Mouse (Mus musculus): ENCODE data around the gene 4933427D14Rik. TPM values are rescaled to one million over a fixed set of nuclear protein-coding genes. Genes with fewer than 3 reads are reported as not detected.
A peak's percentile ranks its signal among the peaks of the same experiment; 100 is the strongest.
"Not testable (repeated sequence)": the region's sequence is repeated elsewhere in the genome, so short reads cannot be mapped to it uniquely, and the experiment has no call there.

The 4933427D14Rik gene
- polyA plus RNA-seq, 1 experiment from 2014 or later, result 12.8 TPM

- no peak for DNase-seq (ENCODE audit: low spot score)
- Histone ChIP-seq H3K9me3 (replicated peaks; ENCODE audit: control insufficient read depth, low read length) (no peaks in the 10 kb centered on the region), H3K4me3 (ENCODE audit: low read depth, low read length) (no peak overlapping the region), H3K27ac (ENCODE audit: low read depth, low read length) (no peak overlapping the region), H3K36me3 (ENCODE audit: control insufficient read depth, insufficient read depth, low read length) (peaks cover 44% of the 10 kb centered on the region), H3K9ac (ENCODE audit: low read length) (no peak overlapping the region), H3K4me2 (ENCODE audit: low read length) (no peak overlapping the region), H3K27me3 (replicated peaks; ENCODE audit: control insufficient read depth, insufficient read depth, low read length) (no peaks in the 10 kb centered on the region), H3K4me1 (ENCODE audit: control insufficient read depth, insufficient read depth, low read length) (no peaks in the 10 kb centered on the region)
- whole genome bisulfite sequencing, result 88% methylated on average over 4 of the region's 4 CpGs
- ATAC-seq, result no peak
These were observed 23.0 kb downstream of the 4933427D14Rik start for GRCm38 (mm10) chr11:72184252-72184651.

DNA sequence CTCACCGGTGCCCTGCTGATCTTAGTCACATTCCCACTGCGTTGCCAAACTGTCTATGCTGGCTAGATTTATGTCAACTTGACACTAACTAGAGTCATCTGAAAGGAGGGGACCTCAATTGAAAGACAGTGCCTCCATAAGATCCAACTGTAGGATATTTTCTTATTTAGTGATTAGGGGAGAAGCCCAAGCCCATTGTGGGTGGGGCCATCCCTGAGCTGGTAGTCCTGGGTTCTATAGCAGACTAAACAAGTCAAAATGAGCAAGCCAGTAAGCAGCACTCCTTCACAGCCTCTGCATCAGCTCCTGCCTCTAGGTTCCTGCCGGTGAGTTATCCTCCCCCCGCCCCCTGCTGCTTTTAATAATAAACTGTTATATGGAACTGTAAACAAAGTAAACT, 26.1 kb downstream of the 4933427D14Rik start:
- H3K4me3 ChIP-seq (ENCODE audit: low read depth, low read length), result no peak overlapping the region
- H3K36me3 ChIP-seq (ENCODE audit: control insufficient read depth, insufficient read depth, low read length), result peaks cover 43% of the 10 kb centered on the region
- DNase-seq (ENCODE audit: low spot score), result no peak
- H3K4me2 ChIP-seq (ENCODE audit: low read length), result no peak overlapping the region
- no peak for ATAC-seq
- no peaks in the 10 kb centered on the region for H3K9me3 ChIP-seq (replicated peaks; ENCODE audit: control insufficient read depth, low read length)
- 88% methylated on average over 4 of the region's 4 CpGs for WGBS
- H3K9ac ChIP-seq (ENCODE audit: low read length), result no peak overlapping the region
- no peaks in the 10 kb centered on the region for H3K27me3 ChIP-seq (replicated peaks; ENCODE audit: control insufficient read depth, insufficient read depth, low read length)
- no peaks in the 10 kb centered on the region for H3K4me1 ChIP-seq (ENCODE audit: control insufficient read depth, insufficient read depth, low read length)
- no peak overlapping the region for H3K27ac ChIP-seq (ENCODE audit: low read depth, low read length)

GRCm38 (mm10) chr11:72180556-72180955, 26.7 kb downstream of the 4933427D14Rik start:
- H3K27me3 ChIP-seq (replicated peaks; ENCODE audit: control insufficient read depth, insufficient read depth, low read length), result no peaks in the 10 kb centered on the region
- H3K36me3 ChIP-seq (ENCODE audit: control insufficient read depth, insufficient read depth, low read length), result peaks cover 44% of the 10 kb centered on the region
- no peak overlapping the region for H3K4me2 ChIP-seq (ENCODE audit: low read length)
- no peak overlapping the region for H3K4me3 ChIP-seq (ENCODE audit: low read depth, low read length)
- no peak overlapping the region for H3K9ac ChIP-seq (ENCODE audit: low read length)
- no peaks in the 10 kb centered on the region for H3K9me3 ChIP-seq (replicated peaks; ENCODE audit: control insufficient read depth, low read length)
- H3K4me1 ChIP-seq (ENCODE audit: control insufficient read depth, insufficient read depth, low read length), result no peaks in the 10 kb centered on the region
- DNase-seq (ENCODE audit: low spot score) (no peak), ATAC-seq (no peak)
- WGBS, result 85% methylated on average over 5 of the region's 5 CpGs
- no peak overlapping the region for H3K27ac ChIP-seq (ENCODE audit: low read depth, low read length)

GRCm38 (mm10) chr11:72176553-72176952, 30.7 kb downstream of the 4933427D14Rik start:
- Histone ChIP-seq H3K9me3 (replicated peaks; ENCODE audit: control insufficient read depth, low read length) (no peaks in the 10 kb centered on the region), H3K27ac (ENCODE audit: low read depth, low read length) (no peak overlapping the region), H3K4me2 (ENCODE audit: low read length) (no peak overlapping the region), H3K36me3 (ENCODE audit: control insufficient read depth, insufficient read depth, low read length) (peaks cover 68% of the 10 kb centered on the region), H3K9ac (ENCODE audit: low read length) (no peak overlapping the region), H3K4me1 (ENCODE audit: control insufficient read depth, insufficient read depth, low read length) (no peaks in the 10 kb centered on the region), H3K4me3 (ENCODE audit: low read depth, low read length) (no peak overlapping the region), H3K27me3 (replicated peaks; ENCODE audit: control insufficient read depth, insufficient read depth, low read length) (no peaks in the 10 kb centered on the region)
- DNase-seq (ENCODE audit: low spot score), result peak; percentile 61
- 0 out of 2 replicates have a peak, but pooled peaks have one; percentile 18 for ATAC-seq
- 13% methylated on average over 3 of the region's 3 CpGs for WGBS

DNA sequence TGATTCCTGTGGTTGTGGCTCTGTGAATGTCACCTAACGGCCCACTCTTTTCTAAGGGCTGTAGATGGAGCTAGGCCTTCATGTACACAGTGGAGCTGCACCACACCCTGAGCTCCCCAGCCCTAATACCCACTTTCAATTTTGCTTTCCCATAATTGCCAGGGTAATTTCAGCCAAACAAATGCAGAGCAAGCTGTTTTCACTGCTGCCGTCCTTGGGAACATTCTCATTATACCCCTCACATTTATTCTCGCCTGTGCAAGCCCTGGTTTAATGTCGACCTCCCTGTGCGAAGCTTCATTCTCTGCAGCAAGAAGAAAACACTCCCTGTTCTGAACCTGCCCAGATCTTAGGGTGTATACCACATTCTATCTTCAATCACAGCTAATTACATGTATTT, 31.3 kb downstream of the 4933427D14Rik start:
- WGBS, result 45% methylated on average over 5 of the region's 5 CpGs
- Histone ChIP-seq H3K9me3 (replicated peaks; ENCODE audit: control insufficient read depth, low read length) (no peaks in the 10 kb centered on the region), H3K9ac (ENCODE audit: low read length) (no peak overlapping the region), H3K4me3 (ENCODE audit: low read depth, low read length) (no peak overlapping the region), H3K4me1 (ENCODE audit: control insufficient read depth, insufficient read depth, low read length) (no peaks in the 10 kb centered on the region), H3K27ac (ENCODE audit: low read depth, low read length) (no peak overlapping the region), H3K36me3 (ENCODE audit: control insufficient read depth, insufficient read depth, low read length) (peaks cover 63% of the 10 kb centered on the region), H3K4me2 (ENCODE audit: low read length) (no peak overlapping the region), H3K27me3 (replicated peaks; ENCODE audit: control insufficient read depth, insufficient read depth, low read length) (no peaks in the 10 kb centered on the region)
- DNase-seq (ENCODE audit: low spot score) (peak; percentile 25), ATAC-seq (no peak)

GRCm38 (mm10) chr11:72174721-72175120, 32.5 kb downstream of the 4933427D14Rik start:
- Histone ChIP-seq H3K4me2 (ENCODE audit: low read length) (no peak overlapping the region), H3K27ac (ENCODE audit: low read depth, low read length) (no peak overlapping the region), H3K27me3 (replicated peaks; ENCODE audit: control insufficient read depth, insufficient read depth, low read length) (no peaks in the 10 kb centered on the region), H3K9me3 (replicated peaks; ENCODE audit: control insufficient read depth, low read length) (no peaks in the 10 kb centered on the region), H3K9ac (ENCODE audit: low read length) (no peak overlapping the region), H3K4me3 (ENCODE audit: low read depth, low read length) (no peak overlapping the region), H3K36me3 (ENCODE audit: control insufficient read depth, insufficient read depth, low read length) (peaks cover 66% of the 10 kb centered on the region), H3K4me1 (ENCODE audit: control insufficient read depth, insufficient read depth, low read length) (no peaks in the 10 kb centered on the region)
- 91% methylated on average over 6 of the region's 6 CpGs for WGBS
- DNase-seq (ENCODE audit: low spot score), result no peak
- no peak for ATAC-seq

GRCm38 (mm10) chr11:72173506-72173905, 33.8 kb downstream of the 4933427D14Rik start:
- no peak overlapping the region for H3K27ac ChIP-seq (ENCODE audit: low read depth, low read length)
- no peaks in the 10 kb centered on the region for H3K27me3 ChIP-seq (replicated peaks; ENCODE audit: control insufficient read depth, insufficient read depth, low read length)
- H3K4me2 ChIP-seq (ENCODE audit: low read length), result no peak overlapping the region
- DNase-seq (ENCODE audit: low spot score) (no peak), ATAC-seq (no peak)
- peaks cover 73% of the 10 kb centered on the region for H3K36me3 ChIP-seq (ENCODE audit: control insufficient read depth, insufficient read depth, low read length)
- no peak overlapping the region for H3K4me3 ChIP-seq (ENCODE audit: low read depth, low read length)
- no peak overlapping the region for H3K9ac ChIP-seq (ENCODE audit: low read length)
- H3K9me3 ChIP-seq (replicated peaks; ENCODE audit: control insufficient read depth, low read length), result no peaks in the 10 kb centered on the region
- 92% methylated on average over 5 of the region's 5 CpGs for WGBS
- no peaks in the 10 kb centered on the region for H3K4me1 ChIP-seq (ENCODE audit: control insufficient read depth, insufficient read depth, low read length)

DNA sequence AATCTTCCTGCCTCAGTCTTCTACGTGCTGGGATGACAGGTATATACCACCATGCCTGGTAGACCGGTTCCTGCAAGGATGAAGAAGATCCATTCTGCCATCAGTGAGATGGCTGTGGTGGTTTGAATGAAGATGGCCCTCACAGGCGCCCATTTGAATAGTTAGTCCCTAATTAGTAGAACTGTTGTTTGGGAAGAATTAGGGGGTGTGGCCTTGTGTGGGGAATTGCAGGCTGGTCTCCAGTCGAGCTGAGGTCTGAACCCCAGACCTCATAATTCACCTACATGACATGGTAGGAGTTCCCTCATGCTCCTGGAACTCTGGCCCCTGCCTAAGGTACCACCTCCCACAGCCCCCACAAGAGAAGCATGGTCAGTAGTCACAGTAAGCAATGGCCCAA, 35.4 kb downstream of the 4933427D14Rik start:
- not testable (repeated sequence) for H3K9me3 ChIP-seq (replicated peaks; ENCODE audit: control insufficient read depth, low read length); ATAC-seq; H3K27ac ChIP-seq (ENCODE audit: low read depth, low read length); H3K27me3 ChIP-seq (replicated peaks; ENCODE audit: control insufficient read depth, insufficient read depth, low read length); H3K4me1 ChIP-seq (ENCODE audit: control insufficient read depth, insufficient read depth, low read length); H3K4me3 ChIP-seq (ENCODE audit: low read depth, low read length); H3K4me2 ChIP-seq (ENCODE audit: low read length); DNase-seq (ENCODE audit: low spot score); H3K9ac ChIP-seq (ENCODE audit: low read length)
- H3K36me3 ChIP-seq (ENCODE audit: control insufficient read depth, insufficient read depth, low read length), result peaks cover 70% of the 10 kb centered on the region
- 71% methylated on average over 4 of the region's 4 CpGs for WGBS

- DNase-seq (ENCODE audit: low spot score) (no peak), ATAC-seq (no peak)
- Histone ChIP-seq H3K9ac (ENCODE audit: low read length) (no peak overlapping the region), H3K4me3 (ENCODE audit: low read depth, low read length) (no peak overlapping the region), H3K9me3 (replicated peaks; ENCODE audit: control insufficient read depth, low read length) (no peaks in the 10 kb centered on the region), H3K4me2 (ENCODE audit: low read length) (no peak overlapping the region), H3K27ac (ENCODE audit: low read depth, low read length) (no peak overlapping the region), H3K27me3 (replicated peaks; ENCODE audit: control insufficient read depth, insufficient read depth, low read length) (no peaks in the 10 kb centered on the region), H3K36me3 (ENCODE audit: control insufficient read depth, insufficient read depth, low read length) (peaks cover 71% of the 10 kb centered on the region), H3K4me1 (ENCODE audit: control insufficient read depth, insufficient read depth, low read length) (no peaks in the 10 kb centered on the region)
- WGBS, result 91% methylated on average over 4 of the region's 4 CpGs
These were observed 37.4 kb downstream of the 4933427D14Rik start for GRCm38 (mm10) chr11:72169871-72170270.

Data from forebrain, embryonic 14.5 days (tissue).